Mouse (Mus musculus): ENCODE results near the gene Samd8.

DNA sequence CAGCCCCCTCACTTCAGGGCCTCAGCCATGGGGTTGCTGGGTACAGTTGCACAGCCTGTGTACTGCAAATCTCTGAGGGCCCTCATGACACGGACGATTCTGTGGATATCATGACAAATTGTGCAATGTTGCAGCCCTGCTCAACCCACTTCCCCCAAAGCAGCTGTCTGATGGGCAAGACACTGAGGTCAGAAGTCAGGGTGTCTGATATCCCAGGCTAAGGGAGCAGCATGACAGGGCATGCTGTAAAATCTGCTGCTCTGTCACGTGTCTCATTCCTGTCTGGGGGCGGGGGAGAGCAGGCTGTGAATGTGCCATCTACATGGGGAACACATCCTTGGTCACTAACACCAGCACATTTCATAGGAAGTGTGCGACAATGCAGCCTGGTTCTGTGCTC lies 5.2 kb upstream of the Samd8 start:
- TF ChIP-seq GATA1 (IDR thresholded peaks at IDR 0.05; ENCODE audit: low read length) (no peak), TAL1 (IDR thresholded peaks at IDR 0.05; ENCODE audit: low read length) (no peak)
